22 mouse cellular contexts compared by ENCODE assay signal in the genomic region with DNA sequence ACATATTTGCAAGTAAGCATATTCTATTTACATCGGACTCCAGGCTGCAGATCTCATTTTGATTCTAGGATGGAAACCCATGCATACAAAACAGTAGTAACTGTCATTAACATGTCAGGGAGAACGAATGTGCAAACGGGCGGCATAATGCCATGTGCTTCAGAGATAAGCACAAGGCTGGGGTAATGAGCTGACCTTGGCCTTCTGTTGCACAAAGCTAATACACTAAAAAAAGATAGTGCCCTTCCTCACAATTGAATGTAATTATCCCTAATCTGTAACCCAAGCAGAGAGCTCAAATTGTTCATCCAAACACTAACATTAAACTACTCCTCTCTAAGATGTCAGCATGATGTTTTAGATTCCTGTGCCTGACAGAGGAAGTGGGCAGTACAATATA.
DNase-seq lines count a peak whose midpoint lies in the region; ATAC-seq and TF ChIP-seq lines count a peak whose summit lies in the region.
"Had no signal": no experiment of that assay in that cellular context is flagged by ENCODE, and none has a peak within 500 bp of the region (broad histone marks: within the 10 kb centered on the region; RNA-seq: fewer than 3 reads in every experiment).

No protein-coding gene starts in this region.

- 63% methylated on average over 4 of the region's 4 CpGs for WGBS in neural tube, embryonic 11.5 days
- WGBS in neural tube, embryonic 15.5 days, result 40% methylated on average over 4 of the region's 4 CpGs
- 25% methylated on average over 4 of the region's 4 CpGs for WGBS in forebrain, embryonic 16.5 days
- 44% methylated on average over 4 of the region's 4 CpGs for WGBS in heart, adult 2 months

- TF ChIP-seq CTCF in heart, adult 2 months (IDR thresholded peaks at IDR 0.05), result no peak

- no peaks in the 10 kb centered on the region for H3K4me1 ChIP-seq in neural tube, embryonic 11.5 days (ENCODE audit: control insufficient read depth, insufficient read depth, low read length)
- H3K4me1 ChIP-seq in neural tube, embryonic 15.5 days, result no peaks in the 10 kb centered on the region
- peaks cover 3% of the 10 kb centered on the region; the same call in 1 of the 2 replicates for H3K4me1 ChIP-seq in forebrain, embryonic 16.5 days (replicated peaks; ENCODE audit: control insufficient read depth, insufficient read depth, low read length)
- no peaks in the 10 kb centered on the region for H3K4me1 ChIP-seq in heart, adult 2 months (ENCODE audit: control insufficient read depth, insufficient read depth, low read length)
- H3K4me1 ChIP-seq: heart, embryonic 15.5 days; lung, embryonic 15.5 days had no signal

- no peak for TF ChIP-seq EP300 in heart, adult 2 months (IDR thresholded peaks at IDR 0.05; ENCODE audit: insufficient read depth, low read depth, low read length)

- no peaks in the 10 kb centered on the region for H3K27me3 ChIP-seq in neural tube, embryonic 11.5 days (ENCODE audit: control insufficient read depth, insufficient read depth, low read length)
- H3K27me3 ChIP-seq in neural tube, embryonic 15.5 days (replicated peaks), result no peaks in the 10 kb centered on the region
- no peaks in the 10 kb centered on the region for H3K27me3 ChIP-seq in forebrain, embryonic 16.5 days (replicated peaks; ENCODE audit: control insufficient read depth, insufficient read depth, low read length)
- no peaks in the 10 kb centered on the region for H3K27me3 ChIP-seq in heart, adult 2 months (ENCODE audit: control insufficient read depth, insufficient read depth, low read length)
- H3K27me3 ChIP-seq: heart, embryonic 15.5 days; lung, embryonic 15.5 days; Patski had no signal

- no peak overlapping the region for H3K9ac ChIP-seq in neural tube, embryonic 11.5 days (ENCODE audit: low read length)
- H3K9ac ChIP-seq in neural tube, embryonic 15.5 days (replicated peaks), result no peak overlapping the region
- H3K9ac ChIP-seq in forebrain, embryonic 16.5 days (replicated peaks; ENCODE audit: low read depth, low read length), result no peak overlapping the region
- no peak overlapping the region for H3K9ac ChIP-seq in heart, adult 2 months (ENCODE audit: low read depth, low read length)
- H3K9ac ChIP-seq: heart, embryonic 15.5 days; liver, embryonic 14.5 days; lung, embryonic 15.5 days had no signal

- DNase-seq in embryo, embryonic 11 days, result peak; percentile 14
- no peak for DNase-seq in embryo, embryonic 9.5 days (ENCODE audit: extremely low spot score)
- peak; percentile 29 for DNase-seq in neural tube, embryonic 11.5 days (ENCODE audit: low spot score)
- peak; percentile 67 for DNase-seq in retina, embryonic 14.5 days (ENCODE audit: low spot score)
- no peak for DNase-seq in ovary, postnatal 14 days (ENCODE audit: low spot score)
- no peak for DNase-seq in heart, adult 2 months
- DNase-seq: cerebellum, adult 11 months; cerebellum, postnatal 25 days; gastrocnemius, postnatal 10 days; heart, adult 18-20 months; heart, postnatal 4 days; kidney, adult 18-20 months; layer of hippocampus, postnatal 36 days had no signal

- no peak overlapping the region for H3K4me3 ChIP-seq in neural tube, embryonic 11.5 days (ENCODE audit: low read depth, low read length)
- no peak overlapping the region for H3K4me3 ChIP-seq in neural tube, embryonic 15.5 days (replicated peaks)
- H3K4me3 ChIP-seq in forebrain, embryonic 16.5 days (replicated peaks; ENCODE audit: low read length), result no peak overlapping the region
- H3K4me3 ChIP-seq in heart, adult 2 months, result no peak overlapping the region
- H3K4me3 ChIP-seq: heart, embryonic 15.5 days; lung, embryonic 15.5 days had no signal

- TF ChIP-seq POLR2A in heart, adult 2 months (IDR thresholded peaks at IDR 0.05; ENCODE audit: insufficient read depth, low read depth, low read length), result no peak

- no peaks in the 10 kb centered on the region for H3K9me3 ChIP-seq in neural tube, embryonic 11.5 days (ENCODE audit: control insufficient read depth, low read length)
- no peaks in the 10 kb centered on the region for H3K9me3 ChIP-seq in neural tube, embryonic 15.5 days (replicated peaks)
- no peaks in the 10 kb centered on the region for H3K9me3 ChIP-seq in forebrain, embryonic 16.5 days (ENCODE audit: control insufficient read depth, low read length)
- H3K9me3 ChIP-seq: heart, embryonic 15.5 days; lung, embryonic 15.5 days had no signal

- intact Hi-C loops in heart, adult 2 months (cut with DNase I), result no loop called here

- H3K27ac ChIP-seq in neural tube, embryonic 11.5 days (ENCODE audit: low read depth, low read length), result no peak overlapping the region
- no peak overlapping the region for H3K27ac ChIP-seq in neural tube, embryonic 15.5 days (replicated peaks)
- no peak overlapping the region for H3K27ac ChIP-seq in forebrain, embryonic 16.5 days (ENCODE audit: low read length)
- H3K27ac ChIP-seq in heart, adult 2 months, result no peak overlapping the region
- H3K27ac ChIP-seq: heart, embryonic 15.5 days; kidney, postnatal 0 days; liver, embryonic 14.5 days; lung, embryonic 15.5 days; macrophage had no signal

- no peaks in the 10 kb centered on the region for H3K36me3 ChIP-seq in neural tube, embryonic 11.5 days (ENCODE audit: control insufficient read depth, insufficient read depth, low read length)
- no peaks in the 10 kb centered on the region for H3K36me3 ChIP-seq in neural tube, embryonic 15.5 days
- H3K36me3 ChIP-seq in forebrain, embryonic 16.5 days (ENCODE audit: control insufficient read depth, insufficient read depth), result no peaks in the 10 kb centered on the region
- H3K36me3 ChIP-seq in heart, adult 2 months (ENCODE audit: control insufficient read depth, insufficient read depth, low read length), result no peaks in the 10 kb centered on the region
- H3K36me3 ChIP-seq: heart, embryonic 15.5 days; lung, embryonic 15.5 days had no signal

- no peaks in the 10 kb centered on the region for H3K79me2 ChIP-seq in heart, adult 2 months (replicated peaks; ENCODE audit: control insufficient read depth, insufficient read depth, low read length)

- no peak for ATAC-seq in neural tube, embryonic 11.5 days (ENCODE audit: insufficient read depth, low FRiP score, low TSS enrichment)
- no peak for ATAC-seq in neural tube, embryonic 15.5 days (ENCODE audit: low FRiP score)
- ATAC-seq in forebrain, embryonic 16.5 days, result peak; percentile 91
- ATAC-seq: CD4-positive, CD25-positive, alpha-beta regulatory T cell, adult 4 months; Patski had no signal

- no peak overlapping the region for H3K4me2 ChIP-seq in neural tube, embryonic 11.5 days (ENCODE audit: low read depth)
- H3K4me2 ChIP-seq in neural tube, embryonic 15.5 days, result no peak overlapping the region
- no peak overlapping the region for H3K4me2 ChIP-seq in forebrain, embryonic 16.5 days (ENCODE audit: low read length)
- H3K4me2 ChIP-seq: heart, embryonic 15.5 days; lung, embryonic 15.5 days had no signal

Comparison
In these comparisons a context has a peak if more than half of its experiments do, and no peak if none do; other contexts are left out.
1. DNase-seq: peak in embryo, embryonic 11 days (single experiment), neural tube, embryonic 11.5 days (single experiment) and retina, embryonic 14.5 days (single experiment); none in embryo, embryonic 9.5 days (single experiment), ovary, postnatal 14 days (single experiment) and heart, adult 2 months (0 of 2).